Mouse (Mus musculus): ENCODE results near the gene Slc20a1.

Slc20a1 gene

DNA sequence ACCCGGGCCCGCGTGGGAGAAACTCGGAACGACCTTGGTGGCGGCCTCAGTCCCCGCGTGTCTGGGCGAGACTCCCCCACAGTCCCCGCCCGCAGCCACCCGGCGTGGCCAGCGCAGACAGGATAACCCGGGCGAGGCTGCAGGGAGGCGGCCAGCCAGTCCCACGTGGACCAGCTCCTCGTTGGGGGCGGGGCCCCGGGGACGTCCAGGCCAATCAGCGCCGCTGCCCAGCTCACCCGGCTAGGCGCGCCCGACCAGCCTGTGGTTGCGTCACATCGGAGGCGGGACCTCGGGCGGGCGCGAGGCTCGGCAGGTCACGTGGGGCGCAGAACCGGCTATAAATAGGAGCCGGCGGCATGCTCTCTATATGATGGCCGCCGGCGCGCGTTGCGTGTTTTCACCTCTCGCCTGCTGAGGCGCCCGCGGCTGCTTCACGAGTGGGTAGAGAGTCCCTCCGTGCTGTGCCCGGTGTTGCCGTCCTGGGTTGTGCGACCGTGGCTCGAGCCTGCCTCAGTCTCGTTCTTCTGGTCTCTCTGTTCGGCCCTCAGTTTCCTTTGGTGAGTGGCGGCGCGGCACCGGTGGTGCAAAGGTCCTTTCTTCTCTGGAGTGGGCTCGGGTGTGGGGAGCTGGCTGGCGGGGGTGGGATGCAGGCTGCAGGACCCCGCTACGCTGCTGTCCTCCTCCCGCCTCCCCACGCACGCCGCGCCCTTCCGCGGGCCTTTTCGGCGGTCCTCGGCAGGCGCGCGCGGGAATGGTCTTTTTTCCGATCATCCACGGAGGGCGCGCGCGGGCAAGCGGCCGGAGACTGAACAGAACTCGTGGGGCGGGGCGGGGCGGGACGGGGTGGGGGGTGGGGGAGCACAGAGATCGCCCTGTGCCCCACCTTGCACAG lies at the start of gene Slc20a1:
Gene Slc20a1, plus strand, starts transcription at position 329 of the 892 bp plus-strand sequence.
- peak; percentile 98 for DNase-seq (ENCODE audit: low spot score)

DNA sequence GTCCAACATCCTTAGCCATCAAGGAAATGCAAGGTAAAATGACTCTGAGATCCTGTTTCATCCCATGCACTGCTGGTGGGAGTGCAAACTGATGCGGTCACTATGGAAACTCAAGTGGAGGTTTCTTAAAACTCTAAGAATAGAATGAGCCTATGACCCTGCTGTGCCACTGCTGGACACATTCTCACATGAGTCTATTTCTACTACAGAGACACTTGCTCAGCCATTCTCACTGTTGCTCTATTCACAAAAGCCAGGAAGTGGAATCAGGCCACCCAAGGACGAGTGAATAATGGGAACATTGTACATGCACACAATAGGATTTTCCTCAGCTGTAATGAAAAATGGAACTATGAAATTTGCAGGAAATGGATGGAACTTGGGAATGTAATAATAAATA lies 49.7 kb upstream of the Slc20a1 start:
- DNase-seq (ENCODE audit: low spot score), result no peak

DNA sequence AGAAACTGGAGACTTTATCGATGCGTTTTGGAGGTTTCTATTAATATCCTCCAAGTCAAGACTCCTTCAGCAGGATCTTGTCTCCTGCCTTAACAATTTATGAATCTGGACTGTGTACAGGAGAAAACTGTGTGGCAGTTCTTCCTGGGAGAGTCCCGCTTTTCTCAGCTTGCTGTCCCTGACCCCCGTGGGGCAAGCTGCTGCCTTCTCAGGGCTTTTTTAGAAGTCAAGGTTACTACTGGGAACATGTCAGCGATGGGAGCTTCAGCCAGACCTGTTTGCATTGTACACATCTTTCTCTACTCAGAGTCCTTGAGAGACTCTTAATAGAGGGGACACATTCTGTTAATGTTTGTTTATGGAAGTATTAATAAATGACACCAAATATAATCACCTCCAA lies 48.2 kb upstream of the Slc20a1 start:
- DNase-seq (ENCODE audit: low spot score), result no peak

DNA sequence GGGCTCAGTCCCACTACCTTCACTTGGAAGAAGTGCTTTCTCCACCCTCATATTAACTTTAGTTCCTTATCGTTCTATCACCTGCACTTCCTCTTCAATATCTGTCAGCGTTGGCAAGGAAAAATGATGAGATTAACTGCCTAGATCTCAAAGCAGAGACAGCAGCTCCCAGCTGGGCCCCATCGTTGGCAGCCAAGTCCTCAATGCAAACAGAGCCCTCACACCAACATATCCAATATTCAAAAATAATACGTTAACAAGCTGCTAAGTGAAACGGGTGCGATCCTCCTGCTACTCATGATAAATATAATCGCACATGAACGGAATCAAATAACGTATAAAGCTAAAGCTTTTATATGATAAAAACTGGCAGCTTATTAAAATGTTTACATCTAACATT lies 47.5 kb upstream of the Slc20a1 start:
- no peak for DNase-seq (ENCODE audit: low spot score)

DNA sequence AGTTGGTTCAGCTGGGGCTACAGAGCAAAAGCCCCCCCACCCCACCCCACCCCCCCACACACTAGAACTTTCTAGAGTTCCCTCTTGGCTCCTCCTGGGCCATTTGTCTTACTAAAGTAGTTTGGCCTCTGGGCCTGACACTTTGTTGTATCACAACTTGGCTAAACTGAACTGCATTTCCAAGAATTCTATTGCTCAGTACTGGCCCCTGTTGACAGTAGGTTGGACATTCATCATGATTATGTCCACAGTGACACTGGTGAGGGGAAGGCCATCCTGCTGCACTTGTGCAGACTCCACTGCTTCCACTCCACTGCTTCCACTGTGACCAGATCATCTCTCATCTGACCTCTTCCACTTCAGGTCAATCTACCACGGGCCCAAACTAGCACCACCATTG lies 45.8 kb upstream of the Slc20a1 start:
- no peak for DNase-seq (ENCODE audit: low spot score)

DNA sequence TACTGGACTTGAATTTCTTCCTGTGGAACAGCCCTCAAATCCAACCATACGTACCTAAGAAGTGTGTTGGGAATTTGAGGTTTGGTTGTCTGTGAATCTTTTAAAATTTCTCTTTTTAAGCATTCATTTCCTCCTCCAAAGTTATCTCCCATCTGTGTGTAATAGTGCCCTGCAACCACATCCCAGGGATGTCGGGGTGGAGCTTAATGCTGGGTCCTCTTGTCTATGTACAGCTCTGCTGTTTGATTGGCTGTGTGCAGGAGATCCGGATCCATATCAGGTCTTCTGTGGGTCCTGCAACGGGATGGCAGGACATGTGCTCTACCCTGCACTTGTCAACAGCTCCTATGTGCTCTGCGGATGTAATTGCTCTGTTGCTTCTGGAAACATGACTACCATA lies 33.7 kb upstream of the Slc20a1 start:
- no peak for DNase-seq (ENCODE audit: low spot score)

DNA sequence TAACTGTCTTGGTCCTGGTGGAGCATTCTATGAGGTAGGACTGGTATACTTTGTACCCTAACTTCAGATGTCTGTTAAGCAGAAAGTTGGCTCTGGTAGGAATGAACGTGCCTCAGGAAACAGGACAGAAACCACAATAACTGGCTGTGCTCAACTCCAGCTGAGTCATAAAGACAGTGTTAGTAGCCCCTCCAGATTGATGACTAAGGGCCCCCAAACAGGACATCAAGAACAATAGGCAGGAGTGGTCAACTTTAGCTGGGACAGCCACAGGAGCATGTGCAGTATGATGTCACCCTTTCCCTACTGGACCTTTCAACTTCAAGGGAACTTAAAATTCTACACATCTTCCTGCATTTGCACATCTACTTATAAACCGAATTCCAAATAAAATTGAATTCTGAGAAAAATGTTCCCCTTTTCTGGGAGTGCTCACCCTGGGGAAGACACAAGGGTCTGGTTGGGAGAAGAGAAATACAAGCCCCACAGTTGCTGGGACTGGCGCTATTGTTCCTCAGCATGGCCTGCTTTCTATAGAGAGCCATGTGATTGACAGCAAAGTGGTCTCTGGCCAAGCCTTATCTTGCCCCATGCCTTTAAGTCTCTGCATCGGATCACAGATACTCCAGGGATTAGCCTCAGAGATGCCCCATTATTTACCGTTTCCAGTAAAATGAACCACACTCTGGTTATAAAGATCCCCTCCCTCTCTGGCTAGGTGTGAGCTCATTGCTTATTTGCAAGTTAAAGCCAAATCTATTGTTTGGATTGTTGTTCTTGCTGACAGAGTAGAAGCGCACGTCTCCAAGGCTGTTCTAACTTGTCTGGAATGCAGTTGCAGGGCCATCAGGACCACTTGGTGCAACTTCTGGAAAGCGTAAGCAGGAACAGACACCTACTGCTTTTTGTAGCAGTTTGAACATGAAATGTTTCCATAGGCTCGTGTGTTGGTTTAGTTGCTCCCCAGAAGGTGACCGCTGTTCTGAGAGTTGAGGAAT lies 31.8 kb upstream of the Slc20a1 start:
- DNase-seq (ENCODE audit: low spot score), result no peak

DNA sequence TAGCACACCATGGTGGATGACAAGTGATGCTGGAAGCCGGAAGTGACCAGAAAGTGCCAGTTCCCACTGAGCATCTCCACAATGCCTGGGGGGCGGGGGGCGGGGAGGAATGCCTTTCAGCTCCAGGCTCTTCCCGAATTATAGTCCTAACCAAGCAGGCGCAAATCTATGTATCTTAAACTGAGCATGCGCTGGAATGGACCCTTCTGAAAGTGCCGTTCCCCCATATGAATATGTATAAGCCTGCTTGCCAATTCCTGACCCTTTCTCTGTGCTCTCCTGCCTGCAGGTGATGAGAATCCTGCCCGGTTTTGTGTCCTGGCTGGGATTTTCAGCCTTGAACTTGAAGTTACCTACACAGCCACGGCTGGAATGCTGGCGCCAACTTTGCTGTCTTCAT lies 25.2 kb upstream of the Slc20a1 start:
- no peak for DNase-seq (ENCODE audit: low spot score)

DNA sequence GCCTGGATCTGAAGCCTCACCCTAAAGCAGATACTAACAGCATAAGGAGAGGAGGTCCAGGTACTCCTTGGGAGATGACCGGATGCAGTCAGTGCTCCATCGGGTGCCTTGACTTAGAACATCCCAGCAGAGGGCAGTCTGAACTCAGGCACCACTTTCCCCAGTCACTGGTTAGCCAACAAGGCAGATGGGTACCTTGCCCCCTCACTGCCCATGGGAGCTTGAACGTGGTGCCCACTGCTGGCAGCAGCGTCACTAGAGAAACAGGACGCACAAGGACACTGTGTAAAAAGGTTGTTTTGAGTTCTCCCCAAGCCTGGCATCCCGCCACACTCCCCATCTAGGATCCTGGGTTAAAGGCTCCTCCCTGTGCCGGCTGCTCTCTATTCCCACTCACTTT lies 24.1 kb upstream of the Slc20a1 start:
- peak; percentile 68 for DNase-seq (ENCODE audit: low spot score)

DNA sequence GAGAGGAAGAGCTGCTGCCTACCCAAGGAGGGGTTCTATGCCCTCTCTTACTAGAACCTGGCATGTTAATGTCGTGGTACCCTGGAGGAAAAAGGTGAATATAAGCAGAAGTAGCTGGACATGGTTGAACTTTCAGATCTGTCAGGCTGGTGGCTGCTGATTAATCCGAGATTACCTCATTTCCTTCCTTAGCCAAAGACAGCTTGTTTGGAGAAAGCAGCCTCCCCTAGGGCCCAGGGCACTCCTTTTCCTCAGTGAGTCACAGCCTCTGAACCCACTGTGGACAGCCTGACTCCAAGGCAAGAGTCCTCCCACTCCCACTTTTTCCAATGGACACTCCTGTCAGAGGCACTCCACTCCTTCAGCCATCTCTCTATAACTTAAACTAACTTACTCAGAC lies 22.9 kb upstream of the Slc20a1 start:
- no peak for DNase-seq (ENCODE audit: low spot score)

DNA sequence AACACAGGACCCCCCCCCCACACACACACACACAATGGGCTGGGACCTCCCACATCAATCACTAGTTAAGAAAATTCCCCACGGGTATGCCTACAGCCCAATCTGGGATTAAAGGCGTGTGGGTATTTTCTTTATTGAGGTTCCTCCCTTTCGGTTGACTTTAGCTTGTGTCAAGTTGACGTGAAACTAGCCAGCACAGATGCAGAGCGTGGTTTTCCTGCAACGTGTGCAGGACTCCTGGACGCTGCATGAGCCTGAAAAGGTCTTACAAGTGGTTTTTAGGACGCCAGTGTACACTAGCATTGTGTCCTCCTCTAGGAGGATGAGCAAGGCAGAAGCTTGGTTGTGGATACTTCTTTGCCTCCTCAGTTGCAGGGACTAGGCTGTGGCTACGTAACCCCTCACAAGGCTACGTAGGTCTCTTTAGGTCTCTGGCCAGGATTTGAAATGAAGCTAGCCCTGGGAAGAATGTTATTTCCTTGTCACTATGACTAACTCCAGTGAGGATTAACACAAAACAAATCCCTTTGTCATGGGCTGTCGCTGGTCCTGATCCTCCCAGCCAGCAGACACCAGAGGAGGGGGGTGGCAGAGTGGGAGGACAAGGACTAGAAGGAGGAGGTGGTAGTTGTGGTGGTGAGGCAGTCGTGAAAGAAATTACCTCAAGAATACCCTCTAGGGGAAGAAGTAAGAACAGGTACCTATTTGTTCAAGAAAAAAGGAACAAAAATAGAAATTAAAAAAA lies 21.7 kb upstream of the Slc20a1 start:
- peak; percentile 6 for DNase-seq (ENCODE audit: low spot score)

DNA sequence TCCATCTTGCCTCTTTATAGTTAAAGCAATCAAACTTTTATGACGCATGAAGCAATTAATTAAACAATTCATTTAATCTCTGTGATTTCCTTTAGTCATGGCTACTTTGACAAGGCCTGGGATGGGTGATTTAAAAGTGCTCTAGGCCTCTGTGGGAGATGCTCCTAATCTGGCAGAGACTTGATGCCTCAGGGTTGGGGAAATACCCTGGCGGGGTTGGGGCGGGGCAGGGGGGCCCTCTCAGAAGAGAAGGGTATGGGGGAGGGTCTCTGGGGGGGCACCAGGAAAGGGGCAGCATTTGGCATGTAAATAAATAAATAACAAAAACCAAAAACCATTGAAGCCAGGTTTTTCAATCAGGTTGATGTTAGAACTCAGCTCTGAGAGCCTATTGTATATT lies 20.9 kb upstream of the Slc20a1 start:
- DNase-seq (ENCODE audit: low spot score), result no peak

DNA sequence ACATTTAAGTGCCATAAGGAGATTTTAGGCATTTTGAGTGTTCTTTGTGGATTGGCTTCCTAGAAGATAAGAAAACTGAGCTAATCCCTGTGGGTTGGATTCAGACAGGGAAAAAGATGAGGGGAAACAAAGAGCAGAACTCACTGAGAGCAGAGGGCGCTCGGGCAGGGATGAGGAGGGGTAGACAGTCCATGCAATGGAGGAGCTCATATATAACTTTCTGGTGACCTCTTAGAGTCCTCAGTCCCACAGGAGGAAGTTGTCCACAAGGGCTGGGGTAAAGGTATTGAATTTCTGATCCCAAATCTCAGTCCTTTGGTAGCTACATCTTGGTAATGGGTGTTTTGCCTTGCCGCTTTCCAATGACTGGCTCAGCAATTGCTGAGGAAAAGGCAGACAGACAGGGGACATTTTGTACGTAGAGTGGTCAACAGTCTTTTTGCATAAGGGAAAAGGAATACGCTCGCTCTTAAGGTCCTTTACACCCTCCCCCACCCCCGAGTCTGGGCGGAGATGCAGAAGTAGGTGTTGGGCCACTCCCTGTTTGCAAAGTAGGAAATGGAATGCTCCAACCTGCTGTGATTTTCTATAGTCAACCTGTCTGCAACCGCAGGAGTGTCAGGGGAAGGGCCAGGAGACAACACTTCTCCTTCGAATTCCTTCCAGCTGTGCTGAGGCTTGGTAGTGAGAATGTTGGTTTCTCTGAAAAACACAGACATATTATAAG lies 20.2 kb upstream of the Slc20a1 start:
- no peak for DNase-seq (ENCODE audit: low spot score)

DNA sequence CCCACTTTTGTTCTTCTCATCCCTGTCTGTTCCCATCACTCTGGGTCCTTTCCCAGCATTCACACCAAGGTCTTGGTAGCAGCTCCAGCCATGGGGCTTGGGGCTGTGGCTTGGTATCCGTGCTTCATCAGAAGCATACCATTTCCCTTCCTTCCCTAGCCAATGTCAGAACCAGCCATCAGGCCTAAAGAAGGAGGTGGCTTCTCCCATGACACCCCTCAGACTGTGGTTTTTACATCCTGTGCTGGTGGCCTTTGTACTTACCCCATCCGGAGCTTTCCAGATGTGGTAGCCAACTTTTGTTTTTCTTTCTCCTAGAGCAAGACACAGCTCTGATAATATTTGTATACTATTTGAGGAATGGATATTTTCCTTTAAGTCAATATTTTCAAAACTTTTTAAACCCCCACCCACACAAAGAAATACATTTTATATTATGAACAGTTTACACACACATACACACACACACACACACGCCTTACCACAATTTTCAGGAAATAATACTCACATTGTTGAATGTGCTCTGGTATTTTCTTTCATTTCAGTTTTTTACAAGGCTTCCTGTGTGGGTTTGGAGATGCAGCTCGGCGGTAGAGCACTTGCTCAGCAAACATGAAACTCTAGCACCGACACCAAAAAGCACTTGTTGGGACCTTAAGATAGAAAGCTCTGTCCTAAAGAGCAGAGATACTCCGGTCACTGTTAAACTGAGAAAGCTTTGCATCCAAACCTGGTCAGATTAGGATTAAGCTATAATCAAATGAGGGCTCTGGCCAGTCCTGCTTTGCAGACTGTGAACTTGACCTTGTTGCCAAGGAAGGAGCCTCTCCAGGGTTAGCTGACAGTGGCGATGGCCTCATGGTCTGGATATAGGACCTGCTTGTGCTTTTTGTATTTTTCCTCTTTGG lies 18.4 kb upstream of the Slc20a1 start:
- no peak for DNase-seq (ENCODE audit: low spot score)

DNA sequence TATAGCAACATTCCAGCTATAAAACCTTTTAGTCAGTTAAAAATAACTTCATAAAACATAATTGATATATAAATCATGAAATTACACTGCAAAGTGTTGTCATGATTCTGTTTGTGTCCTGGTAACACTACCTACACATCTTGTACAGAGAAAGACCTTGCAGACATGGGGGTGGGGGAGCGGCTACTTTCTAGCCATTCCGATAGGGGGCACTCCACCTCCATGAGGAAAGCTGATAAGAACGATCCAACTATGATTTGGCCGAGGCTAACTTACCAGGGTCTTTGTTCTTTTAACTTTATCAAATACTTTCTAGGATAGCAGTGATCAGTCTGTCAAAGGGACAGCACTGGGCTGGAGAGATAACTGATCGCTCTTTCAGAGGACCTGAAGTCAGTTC lies 17.1 kb upstream of the Slc20a1 start:
- no peak for DNase-seq (ENCODE audit: low spot score)

DNA sequence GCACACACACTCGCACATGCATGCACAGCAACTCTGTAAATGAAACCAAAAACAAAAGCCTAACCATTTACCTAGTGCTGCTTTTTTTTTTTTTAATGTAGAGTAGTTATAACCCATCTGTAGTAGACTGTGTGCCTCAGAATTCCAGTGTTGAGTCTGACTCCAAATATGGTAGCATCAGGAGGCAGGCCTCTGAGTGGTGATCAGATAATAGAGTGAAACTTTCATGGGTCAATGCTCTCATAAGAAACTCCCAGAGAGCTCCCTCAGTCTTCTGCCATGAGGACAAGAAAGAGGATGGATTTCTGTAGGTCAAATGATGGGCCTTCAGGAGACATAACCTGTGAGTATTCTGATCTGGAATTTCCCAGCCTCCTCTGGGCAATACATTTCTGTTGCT lies 16.2 kb upstream of the Slc20a1 start:
- DNase-seq (ENCODE audit: low spot score), result no peak

DNA sequence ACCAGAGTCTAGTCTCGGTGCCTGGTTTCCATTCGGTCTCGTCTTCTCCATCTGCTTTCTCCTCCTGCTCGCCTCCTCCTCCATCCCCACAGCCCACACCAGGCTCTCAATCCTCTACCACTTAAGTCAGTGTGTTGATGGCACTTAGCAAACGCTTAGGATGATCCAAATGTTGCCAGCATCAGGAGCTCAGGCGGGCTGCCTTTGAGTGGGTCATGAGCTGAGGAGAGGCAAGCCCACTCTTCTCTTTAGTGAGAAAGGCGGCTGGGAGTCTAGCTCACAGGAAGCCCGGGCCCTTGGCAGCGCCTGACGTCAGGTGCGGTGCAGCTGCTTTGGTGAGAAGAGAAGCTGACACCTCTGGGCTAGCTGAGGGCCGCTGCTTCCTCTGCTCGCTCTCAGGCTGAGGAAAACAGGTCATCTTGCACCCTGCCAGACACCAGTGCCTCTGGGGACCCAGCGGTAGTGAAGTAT lies 15.0 kb upstream of the Slc20a1 start:
- DNase-seq (ENCODE audit: low spot score), result no peak

DNA sequence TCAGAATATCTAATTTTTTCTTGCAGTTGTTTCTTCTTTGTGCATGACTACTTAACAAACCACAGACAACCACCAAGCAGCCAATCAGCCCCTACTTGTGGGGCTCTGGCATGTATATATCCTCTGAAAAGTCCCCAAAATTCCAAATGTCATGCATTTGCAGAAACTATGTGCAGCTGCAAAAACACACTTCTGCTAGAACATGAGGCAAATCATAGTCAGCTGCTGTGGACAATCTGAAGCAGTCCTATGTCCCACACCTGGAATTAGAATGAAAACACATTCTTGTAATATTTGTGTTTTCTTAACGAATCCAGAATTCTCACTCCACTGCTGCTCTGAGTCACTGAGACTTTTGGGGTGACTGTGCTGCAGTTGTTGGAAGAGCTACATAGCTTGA lies 13.7 kb upstream of the Slc20a1 start:
- DNase-seq (ENCODE audit: low spot score), result no peak

DNA sequence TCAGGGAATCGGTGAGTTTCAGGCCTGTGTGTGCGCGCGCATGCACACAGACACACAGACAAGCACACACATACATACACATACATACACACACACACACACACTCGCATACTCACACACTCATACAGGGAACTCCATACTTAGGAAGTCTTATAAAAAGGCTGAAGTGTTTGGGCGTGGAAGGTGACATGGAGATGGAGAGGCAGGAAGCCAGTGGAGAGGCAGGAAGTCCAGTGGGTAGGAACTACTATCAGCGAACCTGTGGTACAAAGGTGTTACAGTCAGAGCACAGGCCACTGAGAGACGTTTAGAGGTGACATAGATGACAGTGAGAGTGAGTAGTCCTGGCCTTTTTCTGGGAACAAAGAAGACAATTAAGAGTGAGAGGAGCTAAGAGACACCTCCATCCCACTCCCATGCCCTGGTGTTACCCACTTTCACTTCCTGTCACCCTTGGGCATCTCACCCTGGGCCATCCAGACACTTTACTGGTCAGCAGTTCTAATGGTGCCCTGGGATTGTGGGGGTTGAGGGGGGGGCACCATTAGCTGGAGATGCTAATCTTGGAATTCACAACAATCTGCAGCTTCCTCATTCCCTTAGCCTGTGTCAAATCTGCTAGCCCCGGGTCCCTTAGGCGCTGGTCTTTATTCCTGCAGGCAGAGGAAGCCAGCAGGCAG lies 12.8 kb upstream of the Slc20a1 start:
- no peak for DNase-seq (ENCODE audit: low spot score)

Measured in retina, embryonic 14.5 days (tissue).